Mouse (Mus musculus) heart, embryonic 14.5 days (tissue): ENCODE measurements around the gene Hap1. TPM values are rescaled to one million over a fixed set of nuclear protein-coding genes. Genes with fewer than 3 reads are reported as not detected.

ENCODE experiments used
- ATAC-seq: fragments of 200-750 bp; cut with Nextera tagmentation; 2 replicates; pipeline ENCODE4 v1.8.0; 2017; ENCODE audit warnings: low read depth, moderate TSS enrichment; ENCODE audit not compliant: insufficient number of reproducible peaks, insufficient read depth, low FRiP score
- H3K27ac ChIP-seq, 2 experiments: fragments of 200-500 bp in 1 of 2; fragments of 300-500 bp in 1 of 2; sonication (generic) in 1 of 2; replicated peaks in 1 of 2; 2 replicates each; pipeline ENCODE4 v1.5.1; 2012 to 2014; ENCODE audit warnings: low read depth in 2 of 2, low read length in 2 of 2, control low read depth in 1 of 2, mild to moderate bottlenecking in 1 of 2, mixed read lengths in 1 of 2; ENCODE audit not compliant: control insufficient read depth in 1 of 2, insufficient read depth in 1 of 2
- H3K27me3 ChIP-seq: fragments of 300-500 bp; sonication (generic); 2 replicates; pipeline ENCODE4 v1.6.1; 2014; ENCODE audit warnings: mild to moderate bottlenecking, low read length, control low read depth; ENCODE audit not compliant: control insufficient read depth, insufficient read depth
- H3K36me3 ChIP-seq: fragments of 300-500 bp; sonication (generic); 2 replicates; pipeline ENCODE4 v1.6.1; 2014; ENCODE audit warnings: mild to moderate bottlenecking, control low read depth, low read length, mixed read lengths; ENCODE audit not compliant: control insufficient read depth, insufficient read depth
- H3K4me1 ChIP-seq, 2 experiments: fragments of 200-500 bp in 1 of 2; fragments of 300-500 bp in 1 of 2; sonication (generic) in 1 of 2; 2 replicates each; pipeline ENCODE4 v1.6.1; 2012 to 2014; ENCODE audit warnings: low read length in 2 of 2, control low read depth in 1 of 2, mixed read lengths in 1 of 2; ENCODE audit not compliant: control insufficient read depth in 2 of 2, insufficient read depth in 2 of 2
- H3K4me2 ChIP-seq: fragments of 300-500 bp; sonication (generic); 2 replicates; pipeline ENCODE4 v1.6.1; 2014; ENCODE audit warnings: mild to moderate bottlenecking, low read length
- H3K4me3 ChIP-seq, 2 experiments: fragments of 200-500 bp in 1 of 2; fragments of 300-500 bp in 1 of 2; sonication (generic) in 1 of 2; 2 replicates each; pipeline ENCODE4 v1.5.1; 2012 to 2014; ENCODE audit warnings: low read length in 2 of 2, mild to moderate bottlenecking in 2 of 2, control low read depth in 1 of 2, low read depth in 1 of 2, moderate library complexity in 1 of 2; ENCODE audit not compliant: control insufficient read depth in 1 of 2, insufficient read depth in 1 of 2
- H3K9ac ChIP-seq: fragments of 300-500 bp; sonication (generic); 2 replicates; pipeline ENCODE4 v1.6.1; 2014; ENCODE audit warnings: mild to moderate bottlenecking, low read length
- H3K9me3 ChIP-seq: fragments of 300-500 bp; sonication (generic); 2 replicates; pipeline ENCODE4 v1.6.1; 2016; ENCODE audit warnings: low read length, control low read depth; ENCODE audit not compliant: control insufficient read depth
- WGBS: fragments of 180-500 bp; shearing (Covaris S2); extraction: QIAGEN DNeasy Blood & Tissue Kit; methylation state at CpG from one replicate; pipeline ENCODE4 v1.1.7; 2014; 5-methylcytosine and 5-hydroxymethylcytosine counted together
- polyA plus RNA-seq: library from polyadenylated mRNA; unstranded; fragments of >200 nt; fragmentation: Nextera tagmentation; extraction: Ambion mirVana; gene quantifications from 2 replicates; pipeline ENCODE4 v1.2.1, GENCODE M21; 2014

Gene Hap1
- 3.4 and 4.3 TPM in 2 replicates for polyA plus RNA-seq

DNA sequence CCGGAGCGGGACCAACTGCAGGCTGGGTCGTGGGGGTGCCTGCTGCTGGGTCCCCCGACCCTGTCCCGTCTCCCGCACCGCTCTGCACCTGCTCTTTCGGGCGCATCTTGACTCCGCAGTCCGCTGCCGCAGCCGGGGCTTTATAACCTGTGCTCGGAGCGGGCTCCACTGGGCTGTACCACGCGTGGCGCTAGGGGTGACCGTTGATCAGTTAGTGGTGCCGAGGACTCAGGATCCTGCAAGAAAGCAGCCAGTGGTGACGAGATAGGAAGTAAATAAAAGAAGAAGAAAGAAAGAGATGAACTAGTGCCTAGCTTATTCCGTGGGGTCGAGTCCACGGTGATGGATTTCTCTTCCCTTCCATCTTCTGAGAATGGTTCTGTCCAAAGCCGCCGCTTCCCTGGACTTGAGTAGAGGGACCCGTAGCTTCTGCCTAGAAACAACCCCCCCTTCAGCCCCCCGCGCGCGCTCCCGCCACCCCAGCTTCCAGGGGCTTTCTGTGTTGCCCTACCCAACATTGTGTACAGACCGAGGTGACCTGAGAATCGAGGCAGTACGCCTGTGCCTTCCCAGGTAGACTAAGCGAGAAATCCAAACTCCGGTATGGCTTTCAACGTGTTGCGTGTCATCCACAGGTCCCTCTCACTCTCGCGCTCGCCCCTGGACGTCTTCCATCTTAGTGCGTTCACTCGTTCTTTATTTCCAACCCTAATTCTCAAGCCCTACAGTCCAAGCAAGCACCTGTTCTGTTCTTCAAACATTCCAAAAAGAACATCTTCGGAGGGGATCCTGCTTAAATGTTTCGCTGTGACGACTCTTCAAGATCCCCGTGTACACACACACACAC lies at the start of gene Hap1:
Gene Hap1, minus strand, starts transcription at position 157 of the 847 bp plus-strand sequence.
- Histone ChIP-seq H3K4me3 (peak within 1 kb of the TSS; percentile 69 to 71), H3K4me1 (peaks cover 3 to 6% of the 10 kb centered on the region in 2 experiments; a peak in 1 of 4 replicates), H3K9ac (peak within 1 kb of the TSS; percentile 76), H3K9me3 (no peaks in the 10 kb centered on the region), H3K4me2 (peak within 1 kb of the TSS; percentile 100), H3K27me3 (peaks cover 58% of the 10 kb centered on the region), H3K36me3 (no peaks in the 10 kb centered on the region), H3K27ac (no peak within 1 kb of the TSS)
- 2% methylated on average over 49 of the region's 49 CpGs for WGBS
- peak; percentile 50; the same call in 1 of the 2 replicates for ATAC-seq

DNA sequence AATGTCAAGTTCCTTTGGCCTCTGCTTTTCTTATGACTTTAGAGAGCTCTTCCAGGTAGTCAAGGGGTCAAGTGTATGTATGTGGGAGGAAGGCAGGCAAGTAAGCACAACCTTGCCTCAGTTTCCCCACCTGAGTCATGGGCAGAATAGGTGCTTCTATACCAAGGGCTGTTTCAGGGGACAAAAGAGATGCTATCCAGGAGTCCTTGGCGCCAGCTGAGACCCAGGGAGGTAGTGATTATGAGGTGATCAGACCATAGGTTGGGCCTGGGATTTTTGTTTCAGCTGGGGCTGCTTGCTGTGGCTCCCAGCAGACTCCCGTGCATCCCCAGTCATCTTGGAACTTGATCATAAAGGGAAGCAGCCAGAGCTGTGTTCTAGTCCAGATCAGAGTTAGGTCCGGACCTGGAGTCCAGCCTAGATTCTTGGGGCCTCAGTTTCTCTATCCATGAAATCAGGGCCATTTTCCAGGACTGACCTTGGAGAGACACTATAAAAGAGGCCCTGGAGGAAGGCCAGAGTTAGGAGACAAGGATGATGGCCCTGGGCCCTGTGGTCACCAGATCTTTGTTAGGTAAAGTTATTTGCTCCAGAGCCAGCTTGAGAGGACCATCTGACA lies 48.6 kb upstream of the Hap1 start:
- H3K4me1 ChIP-seq: peaks cover 46 to 56% of the 10 kb centered on the region in 2 experiments

DNA sequence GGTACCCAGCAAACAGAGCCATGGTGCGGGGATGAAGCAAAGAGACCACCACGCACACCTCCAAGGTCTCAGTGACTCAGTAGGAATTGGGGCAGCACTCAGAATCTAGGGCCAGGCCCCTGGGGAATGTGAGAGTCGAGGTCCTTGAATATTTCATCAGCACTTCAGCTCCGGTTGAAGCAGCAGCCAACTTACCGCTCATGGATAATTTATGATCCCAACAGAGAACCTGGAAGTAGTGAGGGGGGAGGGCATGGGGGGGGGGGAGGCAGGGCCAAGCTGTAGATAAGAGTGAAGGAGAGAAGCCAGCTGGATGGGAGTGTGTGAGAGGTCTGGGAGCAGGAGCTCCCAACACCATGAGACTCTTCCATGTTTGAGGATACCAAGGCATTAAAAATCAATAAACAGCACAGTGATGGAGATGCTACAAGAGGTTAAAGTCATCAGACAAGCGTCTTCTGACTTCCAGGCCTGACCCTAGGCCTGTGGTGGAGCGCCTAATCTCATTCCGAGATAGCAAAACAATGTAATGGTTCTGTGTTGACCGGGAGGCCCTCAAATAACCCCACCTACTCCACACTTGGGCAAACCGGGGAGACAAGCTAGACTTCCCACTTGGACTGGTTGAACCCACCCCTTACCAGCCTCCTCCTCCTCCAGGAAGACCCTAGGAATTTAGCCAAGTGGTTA lies 47.7 kb upstream of the Hap1 start:
- Histone ChIP-seq H3K27ac (peak overlapping the region; percentile 91 to 99), H3K4me3 (no peak overlapping the region), H3K9me3 (no peaks in the 10 kb centered on the region), H3K36me3 (peaks cover 10% of the 10 kb centered on the region), H3K9ac (no peak overlapping the region; the same call in 1 of the 2 replicates), H3K4me1 (peaks cover 48 to 61% of the 10 kb centered on the region in 2 experiments), H3K27me3 (no peaks in the 10 kb centered on the region), H3K4me2 (peak overlapping the region; percentile 56)
- peak; percentile 48; the same call in 1 of the 2 replicates for ATAC-seq
- WGBS: 10% methylated on average over 10 of the region's 10 CpGs

More for the DNA sequence above, 48.6 kb upstream of the Hap1 start:
- Histone ChIP-seq H3K27me3 (no peaks in the 10 kb centered on the region), H3K36me3 (peaks cover 19% of the 10 kb centered on the region), H3K4me3 (no peak overlapping the region), H3K9ac (no peak overlapping the region), H3K27ac (peak overlapping the region; percentile 91 to 99), H3K4me2 (no peak overlapping the region), H3K9me3 (no peaks in the 10 kb centered on the region)
- no peak for ATAC-seq
- WGBS: 93% methylated on average over 3 of the region's 3 CpGs

DNA sequence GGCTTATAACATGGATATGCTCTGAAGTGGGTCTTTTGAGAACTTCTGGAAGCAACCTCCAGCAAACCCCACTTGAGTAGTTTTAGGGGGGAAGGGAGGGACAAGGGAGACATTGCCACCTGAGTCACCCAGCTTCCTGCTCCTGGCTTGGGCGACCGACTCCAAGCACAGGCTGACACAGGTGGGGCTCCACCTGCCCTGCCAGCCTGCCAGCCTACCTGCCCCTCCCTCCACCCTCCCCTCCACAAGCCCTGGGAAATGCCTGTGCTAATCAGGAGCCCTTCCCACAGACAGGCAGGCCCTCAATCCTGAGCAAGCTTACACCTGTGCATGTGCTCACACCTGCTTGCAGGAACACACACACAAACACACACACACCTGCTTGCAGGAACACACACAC lies 46.8 kb upstream of the Hap1 start:
- peak overlapping the region; percentile 56 for H3K4me2 ChIP-seq
- WGBS: 43% methylated on average over 2 of the region's 2 CpGs
- H3K27me3 ChIP-seq: no peaks in the 10 kb centered on the region

DNA sequence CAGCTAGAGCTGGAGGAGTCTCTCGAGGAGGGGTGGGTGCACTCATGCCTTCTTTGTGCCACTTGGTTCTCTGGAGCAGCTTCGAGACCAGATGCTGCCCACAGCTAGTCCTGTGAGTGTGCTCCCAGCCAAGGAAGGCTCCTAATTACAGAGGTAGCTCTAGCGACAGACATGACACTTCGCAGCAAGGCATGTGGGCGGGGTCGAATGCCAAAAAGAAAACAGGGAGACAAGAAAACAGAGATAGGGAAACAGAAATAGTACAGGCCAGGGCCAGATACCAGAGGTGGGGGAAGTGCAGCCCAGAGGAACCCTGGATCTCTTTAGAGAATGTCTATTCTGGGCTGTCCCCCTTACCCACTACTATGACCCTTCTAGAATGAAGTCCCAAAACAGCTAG lies 46.3 kb upstream of the Hap1 start:
- H3K9me3 ChIP-seq: no peaks in the 10 kb centered on the region
- H3K27me3 ChIP-seq: no peaks in the 10 kb centered on the region
- ATAC-seq: peak; percentile 12
- H3K4me1 ChIP-seq: peaks cover 50 to 62% of the 10 kb centered on the region in 2 experiments
- peak overlapping the region; percentile 61; the same call in 1 of the 2 replicates for H3K9ac ChIP-seq
- H3K36me3 ChIP-seq: peaks cover 3% of the 10 kb centered on the region; the same call in 1 of the 2 replicates
- H3K27ac ChIP-seq: peak overlapping the region; percentile 78 to 99
- H3K4me2 ChIP-seq: peak overlapping the region; percentile 56
- whole genome bisulfite sequencing: 3% methylated on average over 6 of the region's 6 CpGs
- no peak overlapping the region for H3K4me3 ChIP-seq

More for the DNA sequence above, 46.8 kb upstream of the Hap1 start:
- H3K4me1 ChIP-seq: peaks cover 50 to 62% of the 10 kb centered on the region in 2 experiments
- H3K27ac ChIP-seq: peak overlapping the region; percentile 78 to 99
- no peak overlapping the region for H3K4me3 ChIP-seq
- peak overlapping the region; percentile 57; the same call in 1 of the 2 replicates for H3K9ac ChIP-seq
- H3K36me3 ChIP-seq: peaks cover 5% of the 10 kb centered on the region; the same call in 1 of the 2 replicates
- H3K9me3 ChIP-seq: no peaks in the 10 kb centered on the region
- ATAC-seq: no peak

DNA sequence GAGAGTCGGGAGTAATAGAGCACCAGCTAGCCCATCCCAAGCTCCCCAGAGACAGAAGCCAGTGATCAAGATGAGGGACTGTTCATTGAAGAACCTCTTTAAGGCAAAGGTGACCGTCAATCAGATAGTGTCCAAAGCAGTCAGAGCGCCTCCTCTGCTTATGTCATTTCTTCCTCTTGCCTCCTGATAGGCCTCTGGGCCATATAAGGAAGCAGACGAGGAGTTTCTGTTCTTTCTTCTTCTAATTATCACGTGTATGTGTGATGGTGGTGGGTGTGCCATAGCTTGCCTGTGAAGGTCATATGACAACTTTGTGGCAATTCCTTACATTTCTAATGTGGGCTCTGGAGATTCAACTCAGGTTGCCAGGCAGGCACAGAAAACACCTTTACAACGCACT lies 44.9 kb upstream of the Hap1 start:
- H3K4me3 ChIP-seq: no peak overlapping the region
- H3K4me2 ChIP-seq: no peak overlapping the region
- no peak for ATAC-seq
- peak overlapping the region; percentile 28 to 99 for H3K27ac ChIP-seq
- H3K9ac ChIP-seq: no peak overlapping the region
- H3K27me3 ChIP-seq: no peaks in the 10 kb centered on the region
- H3K9me3 ChIP-seq: no peaks in the 10 kb centered on the region
- no peaks in the 10 kb centered on the region for H3K36me3 ChIP-seq
- WGBS: 42% methylated on average over 6 of the region's 6 CpGs
- peaks cover 52 to 66% of the 10 kb centered on the region in 2 experiments for H3K4me1 ChIP-seq
